Mouse (Mus musculus): ENCODE results near the gene Mkrn1.
"Not testable (repeated sequence)": the region's sequence is repeated elsewhere in the genome, so short reads cannot be mapped to it uniquely, and the experiment has no call there.

Gene Mkrn1

DNA sequence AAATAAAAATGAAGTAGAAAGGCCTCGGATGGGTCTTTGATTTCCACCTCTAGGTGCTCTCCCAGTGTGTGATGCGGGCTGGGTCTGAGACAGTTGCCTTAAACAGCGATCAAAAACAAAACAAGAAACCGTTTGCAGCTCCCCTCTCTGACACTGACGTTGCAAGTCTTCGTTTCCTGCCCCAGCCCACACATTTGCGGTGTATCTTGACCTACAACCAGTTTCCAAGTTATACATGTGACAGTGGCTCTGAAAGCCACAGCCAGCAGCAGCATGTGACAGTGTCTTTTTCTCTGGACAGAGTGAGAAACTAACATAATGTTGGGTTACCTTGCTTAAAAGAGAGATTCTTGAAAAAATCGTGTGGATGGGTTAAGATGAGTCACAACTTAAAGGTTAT, 40.5 kb downstream of the Mkrn1 start:
- no peak for DNase-seq (ENCODE audit: low spot score in 2 of 2)

DNA sequence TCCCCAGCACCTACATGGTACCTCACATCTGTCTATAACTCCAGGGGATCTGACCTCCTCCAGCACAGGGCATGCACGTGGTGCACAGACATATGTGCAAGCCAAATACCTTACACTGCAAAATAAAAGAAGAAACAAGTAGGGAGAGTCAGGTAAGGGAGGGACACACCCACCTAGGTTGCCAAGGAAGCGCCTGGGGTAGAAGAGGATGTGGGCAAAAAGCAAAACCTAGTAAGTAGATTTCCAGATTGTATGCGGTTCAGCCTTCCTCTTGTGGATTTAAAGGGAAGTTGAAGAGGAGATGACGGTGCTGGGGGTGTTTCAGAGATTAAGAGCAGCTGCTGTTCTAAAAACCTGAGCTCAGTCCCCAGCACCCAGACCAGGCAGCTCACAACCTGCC, 41.0 kb downstream of the Mkrn1 start:
- DNase-seq (ENCODE audit: low spot score in 2 of 2): no peak

DNA sequence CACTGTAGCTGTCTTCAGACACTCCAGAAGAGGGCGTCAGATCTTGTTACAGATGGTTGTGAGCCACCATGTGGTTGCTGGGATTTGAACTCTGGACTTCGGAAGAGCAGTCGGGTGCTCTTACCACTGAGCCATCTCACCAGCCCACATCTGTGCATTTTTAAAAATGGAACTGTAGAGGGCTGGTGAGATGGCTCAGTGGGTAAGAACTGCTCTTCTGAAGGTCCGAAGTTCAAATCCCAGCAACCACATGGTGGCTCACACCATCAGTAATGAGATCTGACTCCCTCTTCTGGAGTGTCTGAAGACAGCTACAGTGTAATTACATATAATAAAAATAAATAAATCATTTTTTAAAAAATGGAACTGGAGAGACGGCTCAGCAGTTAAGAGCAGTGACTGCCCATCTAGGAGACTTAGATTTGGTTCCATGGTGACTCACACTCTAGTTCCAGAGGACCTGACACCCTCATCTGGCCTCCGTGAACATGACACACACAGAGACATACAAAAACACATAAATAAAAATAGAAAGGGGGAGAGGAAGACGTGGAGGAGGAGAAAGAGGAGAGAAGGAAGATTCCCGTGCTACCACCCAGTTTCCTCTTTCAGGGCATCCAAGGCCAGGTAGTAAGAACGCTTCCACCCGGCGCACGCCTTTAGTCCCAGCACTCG, 42.0 kb downstream of the Mkrn1 start:
- not testable (repeated sequence) for DNase-seq (ENCODE audit: low spot score in 2 of 2)

DNA sequence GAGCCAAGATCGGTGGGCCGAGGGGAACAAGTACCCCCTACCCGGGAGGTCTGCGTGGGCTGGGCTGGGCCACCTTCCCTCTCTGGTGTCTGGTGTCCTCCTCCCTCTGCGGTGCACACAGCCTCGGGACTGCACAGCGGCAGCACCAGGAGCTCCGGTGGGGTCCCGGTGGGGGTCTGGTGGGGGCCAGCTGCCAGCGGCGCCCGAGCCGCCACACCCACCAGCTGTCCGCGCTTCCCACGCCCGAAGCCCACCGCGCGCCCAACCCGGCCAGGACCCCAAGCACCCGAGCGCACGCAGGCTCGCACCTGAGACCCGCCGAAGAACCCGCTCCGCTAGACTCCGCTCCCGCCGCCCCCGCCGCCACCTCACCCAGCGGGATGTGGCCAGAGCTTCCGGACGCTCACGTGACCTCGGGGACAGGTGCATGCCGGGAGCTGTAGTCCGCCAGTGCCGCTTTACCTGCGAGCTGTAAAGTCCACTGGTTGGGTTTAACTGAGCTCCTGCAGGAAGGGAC, 42.9 kb downstream of the Mkrn1 start, which contains the start of gene Slc37a3:
Gene Slc37a3 (minus strand): TSS at position 365 of the 517 bp plus-strand sequence.
- peak; percentile 68 to 82 for DNase-seq (ENCODE audit: low spot score in 2 of 2)

DNA sequence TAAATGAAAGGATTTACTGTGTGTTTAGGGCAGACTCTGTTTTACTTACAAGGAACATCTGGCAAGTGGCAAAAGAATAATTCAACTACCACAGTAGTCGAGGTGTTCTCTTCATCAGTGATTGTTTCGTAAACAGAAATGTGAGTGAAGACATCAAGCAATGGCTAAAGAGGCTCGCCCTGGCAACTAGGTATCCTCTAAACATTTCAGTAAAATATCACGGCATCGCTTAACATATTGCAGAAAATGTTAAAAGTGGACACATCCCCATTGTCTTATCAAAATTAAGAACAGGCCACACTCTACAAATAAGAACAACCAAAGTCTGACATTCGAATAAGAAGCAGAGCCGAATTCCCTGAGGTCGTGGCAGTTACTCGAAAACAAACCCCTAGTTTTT, 43.5 kb downstream of the Mkrn1 start:
- no peak for DNase-seq (ENCODE audit: low spot score in 2 of 2)

DNA sequence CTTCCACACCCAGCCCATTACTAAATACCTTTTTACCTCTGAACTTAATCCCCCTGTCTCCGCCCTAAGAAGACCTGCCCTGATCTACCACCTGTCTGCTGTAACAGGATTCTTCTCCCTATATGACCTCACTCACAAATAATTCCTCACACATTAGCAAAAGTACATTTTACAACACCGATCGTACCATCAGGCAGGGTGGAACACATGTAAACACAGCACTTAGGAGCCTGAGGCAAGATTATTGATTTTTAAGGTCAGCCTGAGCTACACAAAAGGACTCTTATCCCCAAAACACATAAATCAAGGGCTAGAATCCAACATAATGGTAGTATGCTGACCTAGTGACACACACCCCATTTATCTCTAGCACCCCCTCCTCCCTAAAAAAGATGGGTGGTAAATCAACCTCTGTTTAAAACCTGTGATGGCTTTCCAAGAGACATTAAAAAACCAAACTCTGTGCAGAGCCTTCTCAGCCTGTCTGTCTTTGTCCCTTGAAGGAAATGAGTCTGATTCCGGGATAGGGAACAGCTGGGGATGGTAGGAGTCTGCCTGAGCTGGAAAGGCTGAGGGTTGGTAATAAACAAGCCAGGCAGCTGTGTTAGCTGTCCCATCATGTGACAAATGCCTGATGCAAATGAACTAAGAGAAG, 46.8 kb downstream of the Mkrn1 start:
- no peak for DNase-seq (ENCODE audit: low spot score in 2 of 2)

DNA sequence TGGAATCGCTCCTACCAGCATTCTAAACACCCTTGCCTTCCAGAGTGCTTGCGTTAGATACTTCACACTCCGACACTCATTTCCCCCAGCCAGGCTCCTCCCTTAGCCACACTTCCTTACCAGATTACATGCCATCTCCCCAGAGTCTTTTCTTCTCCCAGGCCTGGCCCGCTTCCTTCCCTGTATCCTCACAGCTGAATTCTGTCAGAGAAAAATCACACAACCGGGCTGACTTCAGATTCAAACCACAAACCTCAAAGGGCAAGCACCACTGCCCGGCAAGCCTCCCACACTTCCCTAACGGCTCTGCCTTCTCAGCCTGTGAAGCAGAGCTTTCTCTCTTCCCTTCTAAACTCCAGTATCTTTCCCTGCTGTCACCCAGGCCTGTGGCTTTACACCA, 47.5 kb downstream of the Mkrn1 start:
- peak in 1 of 2 experiments; percentile 10 for DNase-seq (ENCODE audit: low spot score in 2 of 2)

DNA sequence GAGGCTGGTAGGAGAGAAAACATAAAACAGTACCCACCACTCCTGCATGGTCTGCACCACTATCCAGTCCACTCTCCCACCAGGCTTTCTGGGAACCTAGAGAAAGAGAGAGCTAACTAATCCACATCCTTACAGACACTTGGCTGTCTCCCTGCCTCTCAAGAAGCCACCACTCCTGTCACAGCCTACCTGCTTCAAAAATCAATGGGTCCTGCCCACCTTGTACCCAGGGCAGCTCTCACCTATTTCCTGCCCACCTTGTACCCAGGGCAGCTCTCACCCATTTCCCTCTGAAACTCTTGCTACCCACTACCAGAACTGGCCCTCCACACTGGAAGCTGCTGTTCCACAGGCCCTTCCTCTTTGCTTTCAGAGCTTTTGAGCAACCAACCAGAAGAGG, 48.2 kb downstream of the Mkrn1 start:
- DNase-seq (ENCODE audit: low spot score in 2 of 2): no peak

DNA sequence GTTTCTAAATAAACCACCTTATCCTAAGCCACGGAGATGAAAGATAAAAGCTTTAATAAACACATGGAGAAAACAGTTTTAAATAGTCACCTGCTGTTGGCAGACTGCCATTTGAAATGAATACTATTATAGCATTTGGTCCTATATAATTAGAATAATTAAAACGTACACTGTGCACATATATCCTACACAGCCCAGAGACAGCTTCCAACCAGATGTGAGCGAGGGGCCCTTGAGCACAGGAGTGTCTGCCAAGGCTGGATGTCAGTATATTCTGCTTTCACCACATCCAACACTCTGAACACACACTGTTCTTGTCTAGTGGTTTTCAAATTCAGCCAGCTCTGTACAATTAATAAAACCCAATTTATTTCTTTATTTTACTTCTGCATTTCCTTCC, 50.6 kb downstream of the Mkrn1 start:
- no peak for DNase-seq (ENCODE audit: low spot score in 2 of 2)

DNA sequence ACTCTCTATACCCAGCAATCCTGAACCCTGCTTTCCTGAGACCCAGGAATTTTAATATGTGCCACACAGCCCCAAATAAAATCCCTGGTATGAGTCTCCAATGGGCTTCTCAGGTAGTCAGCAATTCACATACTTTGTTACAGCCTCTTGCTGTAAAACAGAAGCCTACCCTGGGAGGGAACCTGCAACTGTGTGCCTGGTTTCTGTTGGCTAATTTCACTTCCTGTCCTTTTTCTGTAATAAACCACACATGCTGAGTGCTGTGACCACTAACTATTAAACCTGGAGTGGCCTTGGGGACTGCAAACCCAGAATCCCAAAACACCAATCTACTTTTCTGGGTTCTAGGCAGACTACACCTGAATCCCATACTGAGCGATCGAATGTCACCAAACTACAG, 57.6 kb downstream of the Mkrn1 start:
- no peak for DNase-seq (ENCODE audit: low spot score in 2 of 2)

DNA sequence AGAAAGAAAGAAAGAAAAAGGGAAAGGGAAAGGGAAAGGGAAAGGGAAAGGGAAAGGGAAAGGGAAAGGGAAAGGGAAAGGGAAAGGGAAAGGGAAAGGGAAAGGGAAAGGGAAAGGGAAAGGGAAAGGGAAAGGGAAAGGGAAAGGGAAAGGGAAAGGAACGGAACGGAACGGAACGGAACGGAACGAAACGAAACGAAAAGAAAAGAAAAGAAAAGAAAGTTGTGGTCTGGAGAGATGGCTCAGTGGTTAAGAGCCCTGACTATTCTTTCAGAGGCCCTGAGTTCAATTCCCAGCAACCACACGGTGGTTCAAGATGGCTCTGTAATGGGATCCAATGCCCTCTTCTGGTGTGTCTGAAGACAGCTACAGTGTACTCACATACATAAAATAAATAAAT, 61.1 kb downstream of the Mkrn1 start:
- not testable (repeated sequence) for DNase-seq (ENCODE audit: low spot score in 2 of 2)

DNA sequence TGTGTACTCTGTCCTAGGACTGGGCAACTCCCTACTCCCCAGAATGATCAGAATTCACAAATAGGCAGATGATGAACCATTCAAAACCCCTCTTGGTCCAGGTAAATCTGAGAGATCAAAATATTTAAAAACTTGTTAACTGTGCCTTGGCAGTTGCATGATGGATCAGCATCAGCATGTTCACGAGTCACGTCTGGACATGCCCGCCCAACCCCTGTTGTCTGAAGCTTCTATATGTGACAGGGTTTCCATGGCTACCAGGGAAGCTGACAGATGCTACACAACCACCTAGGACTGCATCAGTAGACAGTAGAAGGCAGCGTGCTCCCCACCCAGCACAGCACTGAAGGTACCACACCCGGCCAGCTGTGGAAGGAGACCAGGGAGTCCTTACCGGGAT, 71.3 kb downstream of the Mkrn1 start:
- no peak for DNase-seq (ENCODE audit: low spot score in 2 of 2)

DNA sequence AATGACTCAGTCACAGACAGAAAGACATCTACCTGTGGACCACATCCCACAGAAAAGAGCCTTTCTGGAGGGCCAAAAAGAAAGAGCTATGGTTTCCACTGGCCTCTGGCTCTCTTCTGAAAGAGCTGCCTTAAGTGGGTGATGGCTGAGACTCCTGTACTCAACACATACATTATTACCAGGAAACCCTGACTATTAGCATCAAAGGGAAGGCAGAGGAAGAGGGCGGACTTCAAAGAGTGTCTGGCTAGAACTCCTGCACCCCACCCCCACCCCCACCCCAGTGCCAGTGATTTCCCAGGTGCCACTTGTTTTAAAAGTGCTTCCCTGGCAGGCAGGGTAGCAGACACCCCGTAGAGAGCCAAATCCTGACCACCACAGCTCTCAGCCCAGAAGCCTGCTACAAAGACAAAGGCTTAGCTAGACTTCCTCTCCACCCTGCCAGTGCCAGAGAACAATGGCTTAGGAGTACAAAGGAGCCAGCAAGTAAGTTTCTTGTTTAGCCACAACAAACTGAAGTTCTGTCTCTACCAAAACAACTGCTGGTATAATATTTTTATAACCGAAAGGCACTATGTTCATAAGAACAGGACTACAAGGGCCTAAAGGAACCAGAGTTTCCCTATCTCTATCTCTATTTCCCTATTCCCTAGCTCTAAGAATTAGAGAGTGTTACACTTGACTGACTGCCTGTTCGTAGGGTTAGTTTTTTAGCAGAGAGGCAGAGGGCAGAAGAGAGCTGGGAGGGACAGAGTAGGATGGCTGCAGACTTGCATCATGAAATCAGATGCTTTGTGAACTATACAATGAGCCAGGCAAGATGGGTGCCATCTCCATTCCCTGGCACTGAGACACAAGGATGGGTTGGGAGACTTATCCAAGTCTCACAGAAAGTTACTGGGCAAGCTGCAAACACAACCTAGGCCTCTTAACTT, 72.1 kb downstream of the Mkrn1 start:
- no peak for DNase-seq (ENCODE audit: low spot score in 2 of 2)
